Mouse (Mus musculus) myocyte (in vitro differentiated cells): ENCODE measurements around the gene Nat8f2.

Experiments
- MAX ChIP-seq: IDR thresholded peaks from one replicate; pipeline ENCODE4 v1.6.1; 2011; ENCODE audit warnings: low read depth, mild to moderate bottlenecking, control low read depth
- POLR2A ChIP-seq: IDR thresholded peaks from one replicate; pipeline ENCODE4 v1.6.1; 2011; ENCODE audit warnings: low read depth, mild to moderate bottlenecking, control low read depth, moderate library complexity; ENCODE audit not compliant: insufficient read length
- TCF12 ChIP-seq: IDR thresholded peaks from one replicate; pipeline ENCODE4 v1.6.1; 2011; ENCODE audit warnings: mild to moderate bottlenecking, control low read depth; ENCODE audit not compliant: poor library complexity, insufficient read depth, severe bottlenecking
- USF1 ChIP-seq: IDR thresholded peaks from one replicate; pipeline ENCODE4 v1.6.1; 2011; ENCODE audit warnings: low read depth, mild to moderate bottlenecking, control low read depth, moderate library complexity

DNA sequence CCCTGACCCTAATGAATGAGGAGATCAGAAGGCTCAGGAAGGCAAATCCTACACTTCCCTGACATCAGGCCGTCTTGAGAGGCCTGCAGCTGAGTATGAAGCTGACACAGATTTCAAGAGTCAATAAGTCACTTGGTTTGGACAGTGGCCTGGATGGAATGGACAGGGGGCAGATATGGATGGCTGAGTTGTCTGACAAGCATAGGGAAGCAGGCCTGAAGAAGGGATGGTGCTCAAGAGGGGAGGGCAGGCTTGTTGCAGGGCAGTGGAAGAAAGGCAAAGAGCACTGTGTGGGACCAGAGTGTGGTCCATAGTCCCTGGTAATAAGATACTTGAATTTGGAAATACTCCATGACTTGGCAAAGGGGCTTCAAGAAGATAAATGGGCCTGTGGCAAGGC is 39.5 kb downstream of the Nat8f2 start:
- TF ChIP-seq TCF12 (no peak), MAX (no peak), USF1 (no peak), POLR2A (no peak)
